Mouse (Mus musculus): ENCODE measurements at regions not wholly inside any gene's neighbourhood (a gene's known extent, or its start where the extent isn't known, plus 50 kb on each side); places are given as distances from the start of the nearest gene placed in this dataset.

GRCm38 (mm10) chr19:15108441-15109026 lies 510.7 kb upstream of the Tle4 start:
- Histone ChIP-seq H3K27ac (ENCODE audit: low read depth, low read length) (no peak overlapping the region), H3K4me1 (ENCODE audit: insufficient read depth, low read length) (no peaks in the 10 kb centered on the region), H3K4me2 (ENCODE audit: low read depth, low read length, poor library complexity, severe bottlenecking) (no peak overlapping the region), H3K9me3 (ENCODE audit: low read length) (no peaks in the 10 kb centered on the region), H3K9ac (replicated peaks; ENCODE audit: low read length, poor library complexity, severe bottlenecking) (no peak overlapping the region), H3K4me3 (ENCODE audit: low read depth, low read length) (no peak overlapping the region), H3K36me3 (ENCODE audit: insufficient read depth, low read length) (no peaks in the 10 kb centered on the region), H3K27me3 (ENCODE audit: insufficient read depth, low read length) (no peaks in the 10 kb centered on the region)
- no peak for ATAC-seq (ENCODE audit: low FRiP score)
- WGBS: 28% methylated on average over 4 of the region's 4 CpGs
- TF ChIP-seq CTCF (IDR thresholded peaks at IDR 0.05): no peak
- peak; percentile 15 for DNase-seq (ENCODE audit: low spot score)

- Histone ChIP-seq H3K9ac (replicated peaks; ENCODE audit: low read length, poor library complexity, severe bottlenecking) (no peak overlapping the region), H3K9me3 (ENCODE audit: low read length) (no peaks in the 10 kb centered on the region), H3K4me1 (ENCODE audit: insufficient read depth, low read length) (no peaks in the 10 kb centered on the region), H3K27me3 (ENCODE audit: insufficient read depth, low read length) (no peaks in the 10 kb centered on the region), H3K36me3 (ENCODE audit: insufficient read depth, low read length) (no peaks in the 10 kb centered on the region), H3K4me2 (ENCODE audit: low read depth, low read length, poor library complexity, severe bottlenecking) (no peak overlapping the region), H3K4me3 (ENCODE audit: low read depth, low read length) (no peak overlapping the region), H3K27ac (ENCODE audit: low read depth, low read length) (no peak overlapping the region)
- no peak for ATAC-seq (ENCODE audit: low FRiP score)
- no peak for DNase-seq (ENCODE audit: low spot score)
- TF ChIP-seq CTCF (IDR thresholded peaks at IDR 0.05): no peak
- 82% methylated on average over 1 of the region's 1 CpGs for WGBS
Observed at GRCm38 (mm10) chr19:15095054-15095453, 497.2 kb upstream of the Tle4 start.

- Histone ChIP-seq H3K4me3 (ENCODE audit: low read depth, low read length) (no peak overlapping the region), H3K4me2 (ENCODE audit: low read depth, low read length, poor library complexity, severe bottlenecking) (no peak overlapping the region), H3K9ac (replicated peaks; ENCODE audit: low read length, poor library complexity, severe bottlenecking) (no peak overlapping the region), H3K36me3 (ENCODE audit: insufficient read depth, low read length) (no peaks in the 10 kb centered on the region), H3K9me3 (ENCODE audit: low read length) (no peaks in the 10 kb centered on the region), H3K27ac (ENCODE audit: low read depth, low read length) (no peak overlapping the region), H3K27me3 (ENCODE audit: insufficient read depth, low read length) (no peaks in the 10 kb centered on the region), H3K4me1 (ENCODE audit: insufficient read depth, low read length) (no peaks in the 10 kb centered on the region)
- no peak for ATAC-seq (ENCODE audit: low FRiP score)
- no peak for TF ChIP-seq CTCF (IDR thresholded peaks at IDR 0.05)
- 74% methylated on average over 3 of the region's 3 CpGs for whole genome bisulfite sequencing
- DNase-seq (ENCODE audit: low spot score): no peak
Observed at GRCm38 (mm10) chr19:15093534-15093933, 495.7 kb upstream of the Tle4 start.

- DNase-seq (ENCODE audit: low spot score) (no peak), ATAC-seq (ENCODE audit: low FRiP score) (no peak)
- Histone ChIP-seq H3K4me1 (ENCODE audit: insufficient read depth, low read length) (no peaks in the 10 kb centered on the region), H3K36me3 (ENCODE audit: insufficient read depth, low read length) (no peaks in the 10 kb centered on the region), H3K9me3 (ENCODE audit: low read length) (no peaks in the 10 kb centered on the region), H3K9ac (replicated peaks; ENCODE audit: low read length, poor library complexity, severe bottlenecking) (no peak overlapping the region), H3K4me2 (ENCODE audit: low read depth, low read length, poor library complexity, severe bottlenecking) (no peak overlapping the region), H3K27ac (ENCODE audit: low read depth, low read length) (no peak overlapping the region), H3K27me3 (ENCODE audit: insufficient read depth, low read length) (no peaks in the 10 kb centered on the region), H3K4me3 (ENCODE audit: low read depth, low read length) (no peak overlapping the region)
- WGBS: 93% methylated on average over 4 of the region's 4 CpGs
- TF ChIP-seq CTCF (IDR thresholded peaks at IDR 0.05): no peak
Observed at GRCm38 (mm10) chr19:15080638-15081037, 482.8 kb upstream of the Tle4 start.

GRCm38 (mm10) chr19:15057801-15058200 lies 459.9 kb upstream of the Tle4 start:
- H3K9ac ChIP-seq (replicated peaks; ENCODE audit: low read length, poor library complexity, severe bottlenecking): no peak overlapping the region
- H3K27ac ChIP-seq (ENCODE audit: low read depth, low read length): no peak overlapping the region
- no peak overlapping the region for H3K4me2 ChIP-seq (ENCODE audit: low read depth, low read length, poor library complexity, severe bottlenecking)
- WGBS: 73% methylated on average over 3 of the region's 3 CpGs
- no peaks in the 10 kb centered on the region for H3K4me1 ChIP-seq (ENCODE audit: insufficient read depth, low read length)
- H3K9me3 ChIP-seq (ENCODE audit: low read length): no peaks in the 10 kb centered on the region
- DNase-seq (ENCODE audit: low spot score): no peak
- H3K27me3 ChIP-seq (ENCODE audit: insufficient read depth, low read length): no peaks in the 10 kb centered on the region
- ATAC-seq (ENCODE audit: low FRiP score): no peak
- H3K36me3 ChIP-seq (ENCODE audit: insufficient read depth, low read length): no peaks in the 10 kb centered on the region
- no peak overlapping the region for H3K4me3 ChIP-seq (ENCODE audit: low read depth, low read length)
- no peak for TF ChIP-seq CTCF (IDR thresholded peaks at IDR 0.05)

- DNase-seq (ENCODE audit: low spot score): no peak
- Histone ChIP-seq H3K4me1 (ENCODE audit: insufficient read depth, low read length) (no peaks in the 10 kb centered on the region), H3K9me3 (ENCODE audit: low read length) (no peaks in the 10 kb centered on the region), H3K27ac (ENCODE audit: low read depth, low read length) (no peak overlapping the region), H3K27me3 (ENCODE audit: insufficient read depth, low read length) (no peaks in the 10 kb centered on the region), H3K4me3 (ENCODE audit: low read depth, low read length) (no peak overlapping the region), H3K9ac (replicated peaks; ENCODE audit: low read length, poor library complexity, severe bottlenecking) (no peak overlapping the region), H3K36me3 (ENCODE audit: insufficient read depth, low read length) (no peaks in the 10 kb centered on the region), H3K4me2 (ENCODE audit: low read depth, low read length, poor library complexity, severe bottlenecking) (no peak overlapping the region)
- no peak for TF ChIP-seq CTCF (IDR thresholded peaks at IDR 0.05)
- 72% methylated on average over 3 of the region's 3 CpGs for WGBS
- ATAC-seq (ENCODE audit: low FRiP score): no peak
Observed at GRCm38 (mm10) chr19:15053582-15054141, 455.8 kb upstream of the Tle4 start.
